Mouse (Mus musculus): ENCODE data around the gene T. TPM values are rescaled to one million over a fixed set of nuclear protein-coding genes. Genes with fewer than 3 reads are reported as not detected.

Gene T
- polyA plus RNA-seq, 1 experiment from 2014 or later: not detected

GRCm38 (mm10) chr17:8479493-8480128, 45.4 kb downstream of the T start:
- Histone ChIP-seq H3K27me3 (ENCODE audit: control insufficient read depth, insufficient read depth, low read length) (no peaks in the 10 kb centered on the region), H3K4me2 (replicated peaks; ENCODE audit: low read depth) (no peak overlapping the region), H3K27ac (replicated peaks) (no peak overlapping the region), H3K4me1 (replicated peaks; ENCODE audit: control insufficient read depth, insufficient read depth) (no peaks in the 10 kb centered on the region), H3K9ac (ENCODE audit: low read length) (no peak overlapping the region), H3K36me3 (ENCODE audit: control insufficient read depth, insufficient read depth, low read length) (no peaks in the 10 kb centered on the region), H3K4me3 (ENCODE audit: low read depth, low read length) (no peak overlapping the region), H3K9me3 (ENCODE audit: control insufficient read depth, low read length) (no peaks in the 10 kb centered on the region)
- TF ChIP-seq EP300 (optimal IDR thresholded peaks at IDR 0.05): no peak
- TF ChIP-seq CTCF (IDR thresholded peaks at IDR 0.05; ENCODE audit: low read depth): no peak
- no peak for DNase-seq (ENCODE audit: low spot score)
- WGBS: 82% methylated on average over 9 of the region's 9 CpGs
- ATAC-seq (ENCODE audit: low FRiP score, low TSS enrichment): no peak

GRCm38 (mm10) chr17:8481797-8482196, 47.6 kb downstream of the T start:
- H3K9ac ChIP-seq (ENCODE audit: low read length): no peak overlapping the region
- no peaks in the 10 kb centered on the region for H3K27me3 ChIP-seq (ENCODE audit: control insufficient read depth, insufficient read depth, low read length)
- H3K4me2 ChIP-seq (replicated peaks; ENCODE audit: low read depth): no peak overlapping the region
- no peaks in the 10 kb centered on the region for H3K36me3 ChIP-seq (ENCODE audit: control insufficient read depth, insufficient read depth, low read length)
- TF ChIP-seq CTCF (IDR thresholded peaks at IDR 0.05; ENCODE audit: low read depth) (no peak), EP300 (optimal IDR thresholded peaks at IDR 0.05) (no peak)
- no peak overlapping the region for H3K27ac ChIP-seq (replicated peaks)
- no peaks in the 10 kb centered on the region for H3K4me1 ChIP-seq (replicated peaks; ENCODE audit: control insufficient read depth, insufficient read depth)
- no peaks in the 10 kb centered on the region for H3K9me3 ChIP-seq (ENCODE audit: control insufficient read depth, low read length)
- ATAC-seq (ENCODE audit: low FRiP score, low TSS enrichment) (no peak), DNase-seq (ENCODE audit: low spot score) (no peak)
- 78% methylated on average over 10 of the region's 10 CpGs for WGBS
- H3K4me3 ChIP-seq (ENCODE audit: low read depth, low read length): no peak overlapping the region

GRCm38 (mm10) chr17:8482876-8483275, 48.7 kb downstream of the T start:
- Histone ChIP-seq H3K9ac (ENCODE audit: low read length) (no peak overlapping the region), H3K4me3 (ENCODE audit: low read depth, low read length) (no peak overlapping the region), H3K27me3 (ENCODE audit: control insufficient read depth, insufficient read depth, low read length) (no peaks in the 10 kb centered on the region), H3K4me2 (replicated peaks; ENCODE audit: low read depth) (no peak overlapping the region), H3K27ac (replicated peaks) (no peak overlapping the region), H3K9me3 (ENCODE audit: control insufficient read depth, low read length) (no peaks in the 10 kb centered on the region), H3K4me1 (replicated peaks; ENCODE audit: control insufficient read depth, insufficient read depth) (no peaks in the 10 kb centered on the region), H3K36me3 (ENCODE audit: control insufficient read depth, insufficient read depth, low read length) (no peaks in the 10 kb centered on the region)
- ATAC-seq (ENCODE audit: low FRiP score, low TSS enrichment) (no peak), DNase-seq (ENCODE audit: low spot score) (no peak)
- TF ChIP-seq EP300 (optimal IDR thresholded peaks at IDR 0.05): no peak
- no peak for TF ChIP-seq CTCF (IDR thresholded peaks at IDR 0.05; ENCODE audit: low read depth)
- WGBS: 82% methylated on average over 7 of the region's 7 CpGs

GRCm38 (mm10) chr17:8484246-8484645, 50.0 kb downstream of the T start:
- Histone ChIP-seq H3K36me3 (ENCODE audit: control insufficient read depth, insufficient read depth, low read length) (no peaks in the 10 kb centered on the region), H3K9ac (ENCODE audit: low read length) (no peak overlapping the region), H3K4me2 (replicated peaks; ENCODE audit: low read depth) (no peak overlapping the region), H3K27me3 (ENCODE audit: control insufficient read depth, insufficient read depth, low read length) (no peaks in the 10 kb centered on the region), H3K27ac (replicated peaks) (no peak overlapping the region), H3K9me3 (ENCODE audit: control insufficient read depth, low read length) (no peaks in the 10 kb centered on the region), H3K4me3 (ENCODE audit: low read depth, low read length) (no peak overlapping the region), H3K4me1 (replicated peaks; ENCODE audit: control insufficient read depth, insufficient read depth) (no peaks in the 10 kb centered on the region)
- ATAC-seq (ENCODE audit: low FRiP score, low TSS enrichment) (no peak), DNase-seq (ENCODE audit: low spot score) (no peak)
- 47% methylated on average over 3 of the region's 3 CpGs for WGBS
- no peak for TF ChIP-seq CTCF (IDR thresholded peaks at IDR 0.05; ENCODE audit: low read depth)
- TF ChIP-seq EP300 (optimal IDR thresholded peaks at IDR 0.05): no peak

- no peaks in the 10 kb centered on the region for H3K4me1 ChIP-seq (replicated peaks; ENCODE audit: control insufficient read depth, insufficient read depth)
- no peak overlapping the region for H3K9ac ChIP-seq (ENCODE audit: low read length)
- H3K27me3 ChIP-seq (ENCODE audit: control insufficient read depth, insufficient read depth, low read length): no peaks in the 10 kb centered on the region
- ATAC-seq (ENCODE audit: low FRiP score, low TSS enrichment) (no peak), DNase-seq (ENCODE audit: low spot score) (no peak)
- H3K9me3 ChIP-seq (ENCODE audit: control insufficient read depth, low read length): no peaks in the 10 kb centered on the region
- no peaks in the 10 kb centered on the region for H3K36me3 ChIP-seq (ENCODE audit: control insufficient read depth, insufficient read depth, low read length)
- no peak overlapping the region for H3K4me2 ChIP-seq (replicated peaks; ENCODE audit: low read depth)
- no peak overlapping the region for H3K4me3 ChIP-seq (ENCODE audit: low read depth, low read length)
- no peak overlapping the region for H3K27ac ChIP-seq (replicated peaks)
- TF ChIP-seq CTCF (IDR thresholded peaks at IDR 0.05; ENCODE audit: low read depth): no peak
- no peak for TF ChIP-seq EP300 (optimal IDR thresholded peaks at IDR 0.05)
These were observed 50.9 kb downstream of the T start for GRCm38 (mm10) chr17:8485146-8485545.

GRCm38 (mm10) chr17:8487824-8488223, 53.6 kb downstream of the T start:
- DNase-seq (ENCODE audit: low spot score): peak; percentile 42
- Histone ChIP-seq H3K27ac (replicated peaks) (no peak overlapping the region), H3K4me3 (ENCODE audit: low read depth, low read length) (no peak overlapping the region), H3K9me3 (ENCODE audit: control insufficient read depth, low read length) (no peaks in the 10 kb centered on the region), H3K9ac (ENCODE audit: low read length) (no peak overlapping the region), H3K4me1 (replicated peaks; ENCODE audit: control insufficient read depth, insufficient read depth) (no peaks in the 10 kb centered on the region), H3K36me3 (ENCODE audit: control insufficient read depth, insufficient read depth, low read length) (no peaks in the 10 kb centered on the region), H3K27me3 (ENCODE audit: control insufficient read depth, insufficient read depth, low read length) (no peaks in the 10 kb centered on the region), H3K4me2 (replicated peaks; ENCODE audit: low read depth) (no peak overlapping the region)
- 46% methylated on average over 12 of the region's 12 CpGs for WGBS
- ATAC-seq (ENCODE audit: low FRiP score, low TSS enrichment): 0 out of 2 replicates have a peak, but pooled peaks have one; percentile 24
- TF ChIP-seq EP300 (optimal IDR thresholded peaks at IDR 0.05): no peak
- no peak for TF ChIP-seq CTCF (IDR thresholded peaks at IDR 0.05; ENCODE audit: low read depth)

Data from stomach, postnatal 0 days (tissue).